Mouse (Mus musculus) megakaryocyte, embryonic 14.5 days (primary cell): ENCODE measurements at regions not wholly inside any gene's neighbourhood (a gene's known extent, or its start where the extent isn't known, plus 50 kb on each side); places are given as distances from the start of the nearest gene placed in this dataset.
A peak's percentile ranks its signal among the peaks of the same experiment; 100 is the strongest.

ENCODE experiments used
- H3K27me3 ChIP-seq: replicated peaks from 2 replicates; pipeline ENCODE3; 2012; ENCODE audit warnings: inconsistent platforms
- H3K36me3 ChIP-seq: replicated peaks from 2 replicates; pipeline ENCODE3; 2012; ENCODE audit warnings: low read length, inconsistent platforms, mixed read lengths
- H3K4me1 ChIP-seq: 2 replicates; pipeline ENCODE4 v1.6.1; 2012; ENCODE audit warnings: inconsistent platforms
- H3K4me3 ChIP-seq: replicated peaks from 2 replicates; pipeline ENCODE3; 2012; ENCODE audit warnings: moderate library complexity, mild to moderate bottlenecking, inconsistent platforms
- H3K9me3 ChIP-seq: 2 replicates; pipeline ENCODE4 v1.6.1; 2012; ENCODE audit warnings: inconsistent platforms
- FLI1 ChIP-seq: IDR thresholded peaks from 2 replicates; pipeline ENCODE4 v1.6.1; 2012; ENCODE audit warnings: low read length, inconsistent platforms, mixed read lengths
- GATA1 ChIP-seq: IDR thresholded peaks from 3 replicates; pipeline ENCODE4 v1.6.1; 2012; ENCODE audit warnings: mixed read lengths, low read length, inconsistent platforms, borderline replicate concordance

DNA sequence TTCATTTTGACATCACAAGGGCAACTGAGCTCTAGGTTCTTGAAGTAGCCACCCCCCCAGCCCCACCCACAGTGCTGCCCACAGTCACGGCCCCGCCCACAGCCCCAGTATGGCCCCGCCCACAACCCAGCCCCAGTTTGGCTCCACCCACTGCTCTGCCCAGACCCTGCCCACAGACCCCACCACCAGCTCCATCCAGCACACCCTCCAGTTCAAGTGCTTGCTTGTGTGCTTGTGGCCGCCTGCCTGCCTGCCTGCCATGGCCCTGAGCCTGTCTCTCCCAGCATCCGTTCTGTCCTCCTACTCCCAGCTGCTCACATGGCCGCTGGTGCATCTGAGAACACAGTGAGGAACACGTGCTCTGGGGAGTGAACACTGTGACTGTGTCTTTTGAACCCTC is 92.0 kb downstream of the Barhl2 start:
- peaks cover 18% of the 10 kb centered on the region for H3K9me3 ChIP-seq
- no peak for TF ChIP-seq FLI1
- no peak for TF ChIP-seq GATA1
- no peaks in the 10 kb centered on the region for H3K27me3 ChIP-seq
- no peaks in the 10 kb centered on the region for H3K36me3 ChIP-seq
- H3K4me3 ChIP-seq = peak overlapping the region; percentile 16
- no peaks in the 10 kb centered on the region for H3K4me1 ChIP-seq

DNA sequence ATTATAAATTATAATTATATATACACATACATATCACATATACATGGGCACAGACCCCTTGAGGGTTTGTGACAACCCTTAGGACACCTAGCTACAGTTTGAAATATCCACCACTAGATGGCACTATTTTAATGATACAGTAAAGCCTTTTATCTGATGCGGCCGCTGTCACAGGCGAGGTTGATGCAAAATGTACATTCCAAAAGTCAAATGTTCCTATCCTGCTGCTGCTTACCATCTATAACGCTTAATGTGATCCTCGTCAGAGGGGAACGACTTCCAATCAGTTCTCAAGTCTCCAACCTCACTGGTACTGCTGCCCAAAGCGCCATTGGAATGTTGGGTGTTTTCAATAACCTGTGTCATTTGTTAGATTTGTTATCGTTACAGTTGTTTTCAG is 92.9 kb downstream of the Barhl2 start:
- H3K27me3 ChIP-seq = no peaks in the 10 kb centered on the region
- TF ChIP-seq GATA1 = no peak
- TF ChIP-seq FLI1 = no peak
- no peak overlapping the region for H3K4me3 ChIP-seq
- H3K4me1 ChIP-seq = no peaks in the 10 kb centered on the region
- H3K36me3 ChIP-seq = no peaks in the 10 kb centered on the region
- peaks cover 15% of the 10 kb centered on the region for H3K9me3 ChIP-seq

DNA sequence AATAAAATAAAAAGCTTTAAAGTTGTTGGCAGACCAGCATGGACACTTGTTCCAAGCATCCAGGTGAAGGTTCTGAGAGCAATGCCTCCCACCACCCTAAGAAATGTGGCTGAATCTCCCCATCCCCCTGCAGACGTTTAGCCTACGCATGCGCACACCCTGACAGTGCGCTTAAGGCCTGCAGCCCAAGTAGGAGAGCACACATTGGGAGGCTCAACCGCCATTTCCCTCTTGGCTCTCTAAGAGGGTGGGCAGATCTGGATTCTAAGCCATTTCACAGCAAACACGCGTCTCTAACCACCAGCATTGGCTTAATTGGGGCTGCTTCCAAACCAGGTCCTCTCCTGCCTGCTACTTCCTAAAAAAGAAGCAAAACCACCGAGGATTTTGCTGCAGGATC is 106.6 kb downstream of the Barhl2 start:
- Histone ChIP-seq H3K4me3 (no peak overlapping the region), H3K9me3 (peaks cover 8% of the 10 kb centered on the region)
- no peak for TF ChIP-seq GATA1
- TF ChIP-seq FLI1 = no peak

GRCm38 (mm10) chr5:106349851-106350515 is 108.0 kb downstream of the Barhl2 start:
- no peak for TF ChIP-seq FLI1
- TF ChIP-seq GATA1 = no peak
- no peaks in the 10 kb centered on the region for H3K4me1 ChIP-seq
- H3K27me3 ChIP-seq = peaks cover 2% of the 10 kb centered on the region
- peaks cover 8% of the 10 kb centered on the region for H3K9me3 ChIP-seq
- no peaks in the 10 kb centered on the region for H3K36me3 ChIP-seq
- no peak overlapping the region for H3K4me3 ChIP-seq

More for the DNA sequence above, 106.6 kb downstream of the Barhl2 start:
- peaks cover 2% of the 10 kb centered on the region for H3K27me3 ChIP-seq
- H3K36me3 ChIP-seq = no peaks in the 10 kb centered on the region
- no peaks in the 10 kb centered on the region for H3K4me1 ChIP-seq

DNA sequence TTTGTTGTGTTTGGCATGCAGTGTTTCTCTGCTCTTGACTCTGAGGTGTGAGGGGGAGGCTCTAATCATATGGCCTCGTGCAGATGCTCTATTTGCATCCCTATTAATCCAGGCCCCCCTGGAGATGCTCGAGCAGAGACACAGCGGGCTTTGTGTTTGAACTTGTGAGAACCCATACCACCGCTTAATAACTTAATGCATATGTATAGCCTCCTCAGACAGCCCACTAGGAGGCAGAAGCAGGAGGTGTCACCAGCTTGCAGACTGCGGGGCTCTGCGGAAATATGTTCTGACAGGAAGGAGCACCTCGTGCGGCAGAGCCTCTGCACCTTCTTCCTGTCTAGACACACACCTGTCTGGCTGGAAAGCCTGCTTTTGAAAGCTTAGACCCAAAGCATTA is 113.7 kb downstream of the Barhl2 start:
- no peaks in the 10 kb centered on the region for H3K36me3 ChIP-seq
- H3K4me3 ChIP-seq = no peak overlapping the region
- no peaks in the 10 kb centered on the region for H3K9me3 ChIP-seq
- no peaks in the 10 kb centered on the region for H3K4me1 ChIP-seq
- H3K27me3 ChIP-seq = peaks cover 11% of the 10 kb centered on the region
- TF ChIP-seq FLI1 (no peak), GATA1 (no peak)

- H3K4me3 ChIP-seq = no peak overlapping the region
These were observed 114.4 kb downstream of the Barhl2 start for GRCm38 (mm10) chr5:106343601-106344000.

GRCm38 (mm10) chr5:106341361-106341760 is 116.6 kb downstream of the Barhl2 start:
- H3K36me3 ChIP-seq = no peaks in the 10 kb centered on the region
- H3K4me1 ChIP-seq = no peaks in the 10 kb centered on the region
- no peak overlapping the region for H3K4me3 ChIP-seq
- no peaks in the 10 kb centered on the region for H3K9me3 ChIP-seq
- TF ChIP-seq GATA1 (no peak), FLI1 (no peak)
- peaks cover 11% of the 10 kb centered on the region for H3K27me3 ChIP-seq

More at GRCm38 (mm10) chr5:106343601-106344000, 114.4 kb downstream of the Barhl2 start:
- no peaks in the 10 kb centered on the region for H3K9me3 ChIP-seq
- H3K4me1 ChIP-seq = no peaks in the 10 kb centered on the region
- no peaks in the 10 kb centered on the region for H3K36me3 ChIP-seq
- TF ChIP-seq GATA1 (no peak), FLI1 (no peak)
- H3K27me3 ChIP-seq = peaks cover 11% of the 10 kb centered on the region

DNA sequence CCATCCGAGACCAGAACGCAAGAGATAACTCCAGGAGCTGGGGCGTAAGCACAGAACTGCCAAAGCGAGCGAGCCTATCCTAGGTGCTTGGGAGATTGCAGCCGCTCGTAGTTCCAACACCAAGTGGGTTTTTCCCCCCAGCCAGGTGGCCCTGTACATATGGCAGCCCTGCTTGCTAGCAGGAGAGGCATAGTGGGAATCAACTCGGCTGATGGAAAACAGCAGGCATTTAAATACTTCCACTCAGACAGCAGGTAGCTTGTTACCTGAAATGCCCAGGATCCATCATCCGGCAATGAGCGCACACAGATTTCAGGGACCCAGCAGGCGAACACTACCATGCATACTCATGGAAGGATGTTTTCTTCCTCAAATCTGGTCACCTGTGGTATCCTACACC is 122.3 kb downstream of the Barhl2 start:
- Histone ChIP-seq H3K27me3 (no peaks in the 10 kb centered on the region), H3K9me3 (no peaks in the 10 kb centered on the region), H3K4me1 (no peaks in the 10 kb centered on the region), H3K4me3 (no peak overlapping the region), H3K36me3 (no peaks in the 10 kb centered on the region)
- no peak for TF ChIP-seq FLI1
- TF ChIP-seq GATA1 = no peak

- TF ChIP-seq GATA1 (no peak), FLI1 (no peak)
These were observed 130.3 kb downstream of the Barhl2 start for GRCm38 (mm10) chr5:106327592-106328150.

DNA sequence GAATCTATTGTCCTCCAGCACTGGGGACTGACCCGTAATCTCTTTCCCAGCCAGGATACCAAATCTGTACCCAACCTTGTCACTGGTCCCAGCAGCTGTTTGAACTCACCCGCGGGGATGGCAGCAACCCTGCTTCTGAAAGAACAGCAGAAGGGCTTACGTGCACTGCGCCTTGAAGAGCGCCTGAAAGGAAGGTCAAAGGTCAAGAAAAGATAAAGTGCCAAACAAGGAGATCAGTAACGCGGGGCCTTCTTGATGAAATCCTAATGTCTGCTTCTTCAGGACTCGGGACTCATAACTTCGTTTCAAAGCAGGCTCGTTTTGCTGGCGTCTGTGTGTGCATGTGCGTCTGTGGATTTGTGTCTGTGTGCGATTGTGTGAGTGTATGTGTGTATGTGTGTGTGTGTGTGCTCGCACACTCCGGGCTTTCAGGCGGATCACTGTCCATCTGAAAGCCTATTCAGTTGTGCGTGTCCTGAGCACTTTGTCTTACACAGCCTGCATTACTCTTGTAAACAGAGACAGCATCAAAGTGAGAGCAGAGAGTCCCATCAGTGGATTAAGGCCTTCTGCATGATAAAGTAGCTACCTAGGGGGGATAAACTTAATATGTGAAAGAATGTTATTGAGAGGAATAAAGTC is 135.3 kb downstream of the Barhl2 start:
- Histone ChIP-seq H3K9me3 (no peaks in the 10 kb centered on the region), H3K4me1 (no peaks in the 10 kb centered on the region), H3K4me3 (no peak overlapping the region), H3K36me3 (no peaks in the 10 kb centered on the region), H3K27me3 (no peaks in the 10 kb centered on the region)
- TF ChIP-seq GATA1 (no peak), FLI1 (no peak)

More at GRCm38 (mm10) chr5:106327592-106328150, 130.3 kb downstream of the Barhl2 start:
- no peaks in the 10 kb centered on the region for H3K9me3 ChIP-seq
- H3K27me3 ChIP-seq = no peaks in the 10 kb centered on the region
- no peak overlapping the region for H3K4me3 ChIP-seq
- no peaks in the 10 kb centered on the region for H3K4me1 ChIP-seq
- no peaks in the 10 kb centered on the region for H3K36me3 ChIP-seq
